14 mouse cellular contexts compared by ENCODE assay signal in genomic region chr7:110780520-110780919, GRCm38 (mm10). TPM values are rescaled to one million over a fixed set of nuclear protein-coding genes. Genes with fewer than 3 reads are reported as not detected.
A peak's percentile ranks its signal among the peaks of the same experiment; 100 is the strongest.
DNase-seq lines count a peak whose midpoint lies in the region; ATAC-seq and TF ChIP-seq lines count a peak whose summit lies in the region.
"Had no signal": no experiment of that assay in that cellular context is flagged by ENCODE, and none has a peak within 500 bp of the region (broad histone marks: within the 10 kb centered on the region; RNA-seq: fewer than 3 reads in every experiment).

No protein-coding gene starts in this region.

- no peaks in the 10 kb centered on the region for H3K4me1 ChIP-seq in forebrain, postnatal 0 days (ENCODE audit: insufficient read depth)
- no peaks in the 10 kb centered on the region for H3K4me1 ChIP-seq in forebrain, embryonic 12.5 days
- 0 out of 2 replicates have a peak, but pooled peaks cover 2% of the 10 kb centered on the region for H3K4me1 ChIP-seq in midbrain, embryonic 16.5 days (ENCODE audit: control insufficient read depth, insufficient read depth, low read length)
- peaks cover 22% of the 10 kb centered on the region for H3K4me1 ChIP-seq in midbrain, embryonic 10.5 days
- H3K4me1 ChIP-seq in hindbrain, embryonic 16.5 days (ENCODE audit: control insufficient read depth, insufficient read depth, low read depth, low read length), result peaks cover 17% of the 10 kb centered on the region

- no peak overlapping the region for H3K4me2 ChIP-seq in forebrain, postnatal 0 days (ENCODE audit: low read depth)
- H3K4me2 ChIP-seq in forebrain, embryonic 12.5 days, result no peak overlapping the region
- H3K4me2 ChIP-seq in midbrain, embryonic 16.5 days (ENCODE audit: low read length), result no peak overlapping the region
- H3K4me2 ChIP-seq in hindbrain, embryonic 16.5 days (ENCODE audit: low read length), result no peak overlapping the region
- H3K4me2 ChIP-seq: heart, embryonic 15.5 days; limb, embryonic 13.5 days had no signal

- H3K27ac ChIP-seq in forebrain, postnatal 0 days (ENCODE audit: low read depth, low read length), result peak overlapping the region; percentile 69; the same call in 1 of the 2 replicates
- no peak overlapping the region for H3K27ac ChIP-seq in forebrain, embryonic 12.5 days
- H3K27ac ChIP-seq in midbrain, embryonic 16.5 days (ENCODE audit: low read length), result peak overlapping the region; percentile 63
- no peak overlapping the region for H3K27ac ChIP-seq in midbrain, embryonic 10.5 days (replicated peaks)
- peak overlapping the region; percentile 77 for H3K27ac ChIP-seq in hindbrain, embryonic 16.5 days (ENCODE audit: low read depth, low read length)
- H3K27ac ChIP-seq: heart, embryonic 15.5 days; macrophage had no signal

- no peak for ATAC-seq in forebrain, postnatal 0 days
- ATAC-seq in forebrain, embryonic 12.5 days (ENCODE audit: low FRiP score), result no peak
- ATAC-seq in midbrain, embryonic 16.5 days, result no peak
- no peak for ATAC-seq in hindbrain, embryonic 16.5 days
- ATAC-seq: activated CD4-positive, CD25-positive, alpha-beta regulatory T cell, adult 4 months had no signal

- H3K27me3 ChIP-seq in forebrain, postnatal 0 days (ENCODE audit: insufficient read depth, low read length), result no peaks in the 10 kb centered on the region
- no peaks in the 10 kb centered on the region for H3K27me3 ChIP-seq in forebrain, embryonic 12.5 days
- H3K27me3 ChIP-seq in midbrain, embryonic 16.5 days (ENCODE audit: control insufficient read depth, insufficient read depth, low read depth, low read length), result no peaks in the 10 kb centered on the region
- no peaks in the 10 kb centered on the region; the same call in 1 of the 2 replicates for H3K27me3 ChIP-seq in midbrain, embryonic 10.5 days (ENCODE audit: low read depth, poor library complexity, severe bottlenecking)
- H3K27me3 ChIP-seq in hindbrain, embryonic 16.5 days (replicated peaks; ENCODE audit: control insufficient read depth, insufficient read depth, low read length), result no peaks in the 10 kb centered on the region
- H3K27me3 ChIP-seq: heart, embryonic 15.5 days; limb, embryonic 13.5 days had no signal

- no peak overlapping the region for H3K9ac ChIP-seq in forebrain, postnatal 0 days
- no peak overlapping the region for H3K9ac ChIP-seq in forebrain, embryonic 12.5 days
- no peak overlapping the region for H3K9ac ChIP-seq in midbrain, embryonic 16.5 days (ENCODE audit: low read depth, low read length)
- H3K9ac ChIP-seq in hindbrain, embryonic 16.5 days (ENCODE audit: low read depth, low read length), result no peak overlapping the region
- H3K9ac ChIP-seq: heart, embryonic 15.5 days; limb, embryonic 13.5 days had no signal

- no peak overlapping the region for H3K4me3 ChIP-seq in forebrain, postnatal 0 days (ENCODE audit: low read depth, low read length)
- no peak overlapping the region for H3K4me3 ChIP-seq in forebrain, embryonic 12.5 days (replicated peaks)
- no peak overlapping the region for H3K4me3 ChIP-seq in midbrain, embryonic 16.5 days (ENCODE audit: low read depth, low read length)
- no peak overlapping the region for H3K4me3 ChIP-seq in midbrain, embryonic 10.5 days
- no peak overlapping the region for H3K4me3 ChIP-seq in hindbrain, embryonic 16.5 days (ENCODE audit: low read length)
- H3K4me3 ChIP-seq: heart, embryonic 15.5 days; limb, embryonic 13.5 days had no signal

- WGBS in forebrain, postnatal 0 days, result 88% methylated on average over 4 of the region's 4 CpGs
- WGBS in forebrain, embryonic 12.5 days, result 91% methylated on average over 4 of the region's 4 CpGs
- WGBS in midbrain, embryonic 16.5 days, result 87% methylated on average over 4 of the region's 4 CpGs
- 90% methylated on average over 4 of the region's 4 CpGs for WGBS in midbrain, embryonic 10.5 days
- 84% methylated on average over 4 of the region's 4 CpGs for WGBS in hindbrain, embryonic 16.5 days

- no peak for TF ChIP-seq CTCF in forebrain, postnatal 0 days (IDR thresholded peaks at IDR 0.05; ENCODE audit: low read depth)

- H3K36me3 ChIP-seq in forebrain, postnatal 0 days (ENCODE audit: insufficient read depth), result 0 out of 2 replicates have a peak, but pooled peaks cover 3% of the 10 kb centered on the region
- no peaks in the 10 kb centered on the region for H3K36me3 ChIP-seq in forebrain, embryonic 12.5 days (replicated peaks)
- H3K36me3 ChIP-seq in midbrain, embryonic 16.5 days (ENCODE audit: control insufficient read depth, insufficient read depth, low read length), result 0 out of 2 replicates have a peak, but pooled peaks cover 3% of the 10 kb centered on the region
- no peaks in the 10 kb centered on the region for H3K36me3 ChIP-seq in midbrain, embryonic 10.5 days
- H3K36me3 ChIP-seq in hindbrain, embryonic 16.5 days (ENCODE audit: control insufficient read depth, insufficient read depth, low read length), result no peaks in the 10 kb centered on the region
- H3K36me3 ChIP-seq: heart, embryonic 15.5 days; limb, embryonic 13.5 days had no signal

- H3K9me3 ChIP-seq in forebrain, postnatal 0 days (ENCODE audit: low read length), result no peaks in the 10 kb centered on the region
- H3K9me3 ChIP-seq in forebrain, embryonic 12.5 days, result no peaks in the 10 kb centered on the region
- no peaks in the 10 kb centered on the region for H3K9me3 ChIP-seq in midbrain, embryonic 16.5 days (replicated peaks; ENCODE audit: control insufficient read depth, low read length, poor library complexity, severe bottlenecking)
- no peaks in the 10 kb centered on the region for H3K9me3 ChIP-seq in midbrain, embryonic 10.5 days (replicated peaks)
- H3K9me3 ChIP-seq in hindbrain, embryonic 16.5 days (ENCODE audit: control insufficient read depth, low read length), result no peaks in the 10 kb centered on the region
- H3K9me3 ChIP-seq: heart, embryonic 15.5 days; limb, embryonic 13.5 days had no signal

- DNase-seq in forebrain, postnatal 0 days, result no peak
- DNase-seq in midbrain, embryonic 10.5 days (ENCODE audit: low spot score), result no peak
- DNase-seq in B cell, adult 2 months, result no peak
- DNase-seq in gastrocnemius, postnatal 4 days (ENCODE audit: low spot score in 2 of 2), result no peak
- DNase-seq: gastrocnemius, postnatal 10 days; kidney, adult 11 months; thymus, postnatal 14 days had no signal

RNA-seq across cellular contexts. Expression of gene Ampd3, which starts 12.5 kb away (rescaled TPM):
- 9.9 and 11.0 TPM in 2 replicates for total RNA-seq in forebrain, postnatal 0 days (2014; rRNA removed)
- 4.8 and 8.6 TPM in 2 replicates for polyA plus RNA-seq in forebrain, postnatal 0 days (2015; fragmentation: Nextera tagmentation; extraction: Ambion mirVana)
- polyA plus RNA-seq in forebrain, embryonic 12.5 days (2016; fragmentation: Nextera tagmentation; extraction: Ambion mirVana), result 0.94 and 1.2 TPM in 2 replicates
- 10.3 and 13.9 TPM in 2 replicates for polyA plus RNA-seq in midbrain, embryonic 16.5 days (2015; fragmentation: Nextera tagmentation; extraction: Ambion mirVana)
- polyA plus RNA-seq in midbrain, embryonic 10.5 days (2016; fragmentation: Nextera tagmentation; extraction: Ambion mirVana), result 0.81 and 0.95 TPM in 2 replicates
- 14.3 and 14.9 TPM in 2 replicates for polyA plus RNA-seq in hindbrain, embryonic 16.5 days (2015; fragmentation: Nextera tagmentation; extraction: Ambion mirVana)
- total RNA-seq in gastrocnemius, postnatal 4 days (2021), result 1 to 10 TPM; 8.7 to 8.8 TPM

Comparison
In these comparisons a context has a peak if more than half of its experiments do, and no peak if none do; other contexts are left out.
1. H3K27ac ChIP-seq: peak in forebrain, postnatal 0 days (single experiment), midbrain, embryonic 16.5 days (single experiment) and hindbrain, embryonic 16.5 days (single experiment); none in forebrain, embryonic 12.5 days (single experiment) and midbrain, embryonic 10.5 days (single experiment).